Mouse (Mus musculus) induced T-regulatory cell, adult 2 months (primary cell): ENCODE results near the gene Dus3l.

Source experiments
- DNase-seq: peaks from one replicate; pipeline ENCODE4 v3.0.0-alpha.2; 2012; ENCODE audit warnings: low read depth

Gene Dus3l

GRCm38 (mm10) chr17:56764474-56765354, at the start of gene Dus3l:
Dus3l (plus strand) TSS chr17:56764757.
- peak; percentile 94 for DNase-seq

- no peak for DNase-seq
Measured at GRCm38 (mm10) chr17:56715360-56715759, 49.2 kb upstream of the Dus3l start.

GRCm38 (mm10) chr17:56715914-56716654, 48.5 kb upstream of the Dus3l start:
- peak; percentile 32 for DNase-seq

DNA sequence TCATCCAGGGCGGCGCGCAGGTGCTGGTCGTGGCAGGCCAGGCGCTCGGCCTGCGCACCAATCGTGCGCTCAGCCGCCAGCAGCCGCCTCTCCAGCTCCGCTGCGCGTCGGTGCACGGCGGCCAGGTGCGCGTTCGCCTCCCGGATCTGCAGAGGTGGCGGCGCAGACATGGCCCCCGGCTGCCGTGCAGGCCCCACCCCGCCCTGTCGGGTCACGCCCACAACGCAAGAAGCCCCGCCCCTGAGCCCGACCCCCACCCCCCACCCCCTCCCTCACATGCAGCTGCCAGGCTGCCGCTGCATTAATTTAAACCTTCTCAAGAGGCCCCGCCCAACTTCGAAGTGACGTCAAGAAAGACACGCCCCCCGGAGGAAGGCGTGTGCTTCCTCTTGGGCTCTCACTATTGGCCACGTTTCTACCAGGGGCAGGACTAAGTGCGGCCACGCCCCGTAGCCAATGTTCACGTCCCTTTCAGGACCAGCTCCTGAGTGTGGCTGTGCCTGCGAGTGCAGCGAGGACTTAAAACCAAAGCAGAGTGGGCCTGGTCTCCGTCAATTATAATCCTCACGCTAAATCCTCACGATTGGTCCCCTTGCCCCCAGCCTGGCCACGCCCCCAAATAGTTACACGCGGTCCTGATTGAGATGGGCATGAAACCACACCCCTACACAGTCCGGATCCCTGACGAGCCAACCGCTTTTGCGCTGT, 47.7 kb upstream of the Dus3l start:
- peak; percentile 100 for DNase-seq

- peak; percentile 99 for DNase-seq
Measured at GRCm38 (mm10) chr17:56717363-56718058, 47.0 kb upstream of the Dus3l start, which contains the start of the genes Ndufa11 and Vmac. Ndufa11 (plus strand) TSS chr17:56717767. Vmac (minus strand) TSS chr17:56718022.

GRCm38 (mm10) chr17:56722441-56722840, 42.1 kb upstream of the Dus3l start:
- no peak for DNase-seq

DNA sequence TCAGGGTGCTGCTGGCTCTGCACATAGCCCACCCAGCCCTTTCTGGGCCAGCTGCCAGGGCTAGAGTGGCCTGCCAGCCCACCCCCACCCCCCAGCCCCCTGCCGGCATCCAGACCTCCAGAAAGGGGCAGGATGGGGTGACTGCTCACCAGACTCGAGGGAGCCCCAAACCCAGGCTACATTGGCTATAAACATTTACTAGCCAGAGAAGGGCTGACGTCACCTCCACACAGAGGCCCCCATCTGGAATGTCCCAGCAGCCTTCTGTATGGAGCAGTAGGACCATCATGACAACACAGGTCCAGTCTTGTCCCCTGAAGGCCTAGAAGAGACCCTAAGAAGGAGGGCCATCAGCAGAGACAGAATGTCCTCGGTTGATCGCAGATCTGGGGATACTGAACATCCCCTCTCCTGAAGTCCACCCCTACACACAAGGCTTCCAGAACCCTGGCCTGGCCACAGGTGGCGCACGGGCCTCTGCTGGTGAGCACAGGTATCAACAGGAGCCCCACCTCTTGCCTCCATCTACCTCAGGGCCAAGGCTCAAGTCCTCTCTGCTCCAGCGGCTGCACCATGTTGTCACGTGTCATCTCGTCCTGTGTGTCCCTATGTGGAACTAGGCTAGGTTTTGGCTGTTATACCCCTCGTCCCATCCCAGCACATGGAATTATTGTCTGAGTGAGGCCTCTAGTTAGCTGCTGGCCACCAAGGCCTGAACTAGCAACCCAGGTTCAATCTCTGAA, 41.0 kb upstream of the Dus3l start:
- no peak for DNase-seq

- no peak for DNase-seq
Measured at GRCm38 (mm10) chr17:56727029-56727649, 37.4 kb upstream of the Dus3l start.

DNA sequence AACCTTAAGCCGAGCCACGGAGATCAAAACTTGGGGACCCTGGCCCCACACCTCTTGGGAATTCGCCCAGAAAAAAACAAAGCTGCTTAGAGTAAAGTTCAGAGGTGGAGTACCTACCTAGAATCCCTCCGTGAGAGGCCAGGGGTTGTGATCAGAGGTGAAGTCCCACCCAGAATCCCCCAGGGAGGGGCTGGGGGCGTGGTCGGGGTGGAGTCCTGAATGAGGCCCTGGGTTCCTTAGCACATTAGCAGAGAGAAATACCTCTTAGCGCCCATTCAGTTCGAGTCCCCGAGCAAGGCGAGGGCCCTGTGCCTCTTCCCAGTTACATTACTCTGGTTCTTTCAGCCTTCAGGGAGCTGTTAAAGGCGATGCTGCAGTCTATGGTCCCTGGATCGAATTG, 36.9 kb upstream of the Dus3l start:
- no peak for DNase-seq

- no peak for DNase-seq
Measured at GRCm38 (mm10) chr17:56728117-56728516, 36.4 kb upstream of the Dus3l start.

- DNase-seq, result no peak
Measured at GRCm38 (mm10) chr17:56729151-56729550, 35.4 kb upstream of the Dus3l start.

DNA sequence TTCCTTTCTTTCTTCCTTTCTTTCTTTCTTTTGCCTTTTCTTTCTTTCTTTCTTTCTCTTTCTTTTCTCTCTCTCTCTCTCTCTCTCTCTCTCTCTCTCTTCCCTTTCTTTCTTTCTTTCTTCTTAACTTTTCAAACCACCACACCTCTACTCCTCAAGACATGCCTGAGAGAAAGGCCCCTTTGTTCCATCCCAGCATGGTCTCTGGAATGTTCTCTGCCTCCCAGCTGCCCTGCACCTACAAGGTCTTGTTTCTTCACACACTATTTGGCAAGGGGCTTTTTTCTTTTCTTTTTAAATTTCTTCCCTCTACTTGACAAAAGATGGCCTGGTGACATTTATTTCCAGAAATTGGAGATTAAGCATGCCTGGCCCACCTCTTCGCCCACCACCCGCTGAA, 34.9 kb upstream of the Dus3l start:
- no peak for DNase-seq

GRCm38 (mm10) chr17:56736534-56736933, 28.0 kb upstream of the Dus3l start:
- DNase-seq, result peak; percentile 60

DNA sequence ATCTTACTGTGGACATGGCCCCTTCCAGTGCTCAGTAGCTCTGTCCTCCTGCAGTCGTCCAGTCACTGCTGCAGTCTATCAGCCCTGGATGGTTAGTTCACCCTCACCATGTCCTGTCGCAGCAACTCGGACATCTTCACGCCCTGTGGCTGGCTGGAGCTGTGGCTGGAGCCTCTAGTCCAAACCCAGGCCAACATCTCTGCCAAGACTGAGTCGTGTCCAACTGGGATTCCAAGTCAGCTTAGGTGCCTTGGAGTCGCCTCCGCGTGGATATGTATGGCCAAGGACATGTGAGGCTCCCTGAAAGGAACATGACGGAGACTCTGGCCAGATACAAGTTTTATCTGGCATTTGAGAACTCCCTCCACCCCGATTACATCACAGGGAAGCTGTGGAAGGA, 26.3 kb upstream of the Dus3l start:
- DNase-seq, result no peak

DNA sequence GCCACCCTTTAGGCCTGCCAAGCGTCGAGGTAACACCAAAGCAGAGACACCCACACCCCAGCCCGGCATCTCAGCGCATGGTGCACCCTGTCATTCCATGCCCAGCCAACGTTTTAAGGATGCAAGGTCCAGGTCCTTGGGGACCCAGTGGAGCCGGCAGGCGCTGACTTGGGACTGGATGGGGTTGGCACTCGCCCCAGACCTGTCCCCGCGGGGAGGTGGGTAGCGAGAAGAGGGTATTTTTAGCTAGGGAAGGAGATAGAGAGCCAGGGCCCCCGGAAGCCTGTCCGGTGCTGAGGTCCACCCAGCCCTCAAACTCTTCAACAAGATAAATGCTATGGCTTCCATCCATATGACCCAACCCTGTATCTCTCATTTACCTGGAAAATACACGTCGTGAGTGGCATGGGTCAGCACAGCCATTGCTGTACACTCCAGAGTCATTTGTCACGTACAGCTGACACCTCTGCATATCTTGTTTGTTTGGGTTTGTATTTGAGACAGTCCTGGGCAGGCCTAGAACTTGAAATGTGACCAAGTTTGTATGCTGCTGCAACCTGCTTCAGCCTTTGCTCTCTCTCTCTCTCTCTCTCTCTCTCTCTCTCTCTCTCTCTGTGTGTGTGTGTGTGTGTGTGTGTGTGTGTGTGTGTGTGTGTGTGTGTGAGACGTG, 24.3 kb upstream of the Dus3l start:
- DNase-seq, result no peak

GRCm38 (mm10) chr17:56740788-56741160, 23.8 kb upstream of the Dus3l start:
- DNase-seq, result no peak

DNA sequence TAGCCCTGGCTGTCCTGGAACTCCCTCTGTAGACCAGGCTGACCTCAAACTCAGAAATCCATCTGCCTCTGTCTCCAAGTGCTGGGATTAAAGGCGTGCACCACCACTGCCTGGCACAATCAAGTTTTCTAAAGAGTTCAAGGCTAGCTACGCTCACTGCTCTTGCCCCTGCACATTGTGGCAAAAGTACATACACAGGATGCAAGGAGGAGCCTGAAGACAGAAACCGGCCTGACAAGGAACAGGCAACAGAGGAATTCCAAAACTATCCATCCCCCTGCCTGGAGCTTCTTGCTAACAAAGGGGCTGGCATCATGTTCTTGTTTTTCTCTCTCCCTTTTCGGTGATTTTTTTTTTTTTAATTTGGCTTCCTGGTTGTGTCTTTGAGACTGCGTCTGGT, 20.4 kb upstream of the Dus3l start:
- DNase-seq, result no peak

DNA sequence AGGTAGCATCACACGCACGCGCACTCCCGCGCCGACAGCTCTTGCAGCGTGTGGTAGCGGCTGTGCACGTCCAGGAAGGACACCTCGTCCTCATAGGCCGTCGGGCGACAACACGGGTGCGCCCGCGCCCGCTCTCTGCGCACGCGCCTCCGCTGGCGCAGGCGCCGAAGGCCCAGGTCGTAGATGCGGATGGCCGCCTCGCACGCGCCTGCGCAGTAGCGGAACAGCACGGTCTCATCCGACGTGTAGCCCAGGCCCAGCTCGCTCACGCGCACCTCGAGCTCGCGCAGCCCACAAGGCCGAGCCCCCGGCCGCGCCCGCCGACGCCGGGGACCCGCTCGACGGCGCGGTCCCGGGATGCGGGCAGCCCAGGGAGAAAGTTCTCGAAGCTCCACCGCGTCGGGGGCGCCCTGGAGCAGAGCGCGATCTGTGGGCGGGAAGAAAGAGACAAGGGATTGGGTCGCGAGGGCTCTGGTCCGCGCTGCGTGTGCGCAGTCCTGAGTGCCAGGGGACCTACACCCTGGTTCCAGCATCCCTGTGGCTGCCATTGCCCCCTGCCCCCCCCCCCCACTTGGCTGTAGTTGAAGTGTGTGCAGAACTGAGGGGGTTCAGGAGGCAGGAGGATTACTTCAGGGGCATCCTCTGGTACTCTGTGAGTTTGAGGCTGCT, 13.0 kb upstream of the Dus3l start:
- DNase-seq, result peak; percentile 40

DNA sequence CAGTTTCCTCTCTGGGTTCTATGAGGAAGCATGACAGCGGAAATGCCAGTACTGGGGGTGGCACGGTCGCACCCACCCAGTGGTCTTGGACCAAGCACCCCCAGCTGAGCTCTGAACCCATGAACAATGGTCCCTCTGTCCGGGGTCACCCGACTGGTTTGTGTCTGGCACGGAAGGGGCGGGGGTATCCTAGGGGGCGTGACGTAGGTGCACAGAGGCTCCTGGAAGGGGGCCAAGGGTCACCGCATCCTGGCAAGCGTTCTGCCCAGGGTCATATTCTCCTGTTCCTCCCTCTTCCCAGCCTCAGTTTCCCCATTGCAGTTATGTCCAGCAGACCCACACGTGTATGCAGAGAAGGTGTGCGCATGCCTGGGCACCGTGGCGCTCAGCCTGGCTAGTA, 11.1 kb upstream of the Dus3l start:
- no peak for DNase-seq
